ENCODE assay signal across 13 mouse cellular contexts in the genomic region with DNA sequence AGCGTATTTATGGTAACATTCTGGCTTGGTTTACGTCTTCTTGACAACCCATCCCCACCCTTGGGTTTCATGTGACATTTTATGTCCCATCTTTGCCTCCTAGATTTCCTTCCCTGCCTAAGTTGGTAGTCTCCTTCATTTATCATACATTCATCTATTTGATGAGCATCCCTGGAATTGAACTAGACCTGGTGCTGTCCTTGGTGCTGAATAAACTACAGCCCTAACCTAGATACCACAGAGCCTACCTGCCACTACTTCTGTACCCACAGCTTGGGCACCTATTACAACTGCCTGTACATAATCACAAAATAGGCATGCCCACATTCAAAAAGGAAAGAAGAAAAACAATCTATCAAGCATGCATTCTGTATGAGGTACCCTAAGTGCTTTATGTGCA.
DNase-seq lines count a peak whose midpoint lies in the region; ATAC-seq and TF ChIP-seq lines count a peak whose summit lies in the region.
"Had no signal": no experiment of that assay in that cellular context is flagged by ENCODE, and none has a peak within 500 bp of the region (broad histone marks: within the 10 kb centered on the region; RNA-seq: fewer than 3 reads in every experiment).

No protein-coding gene starts in this region.

- H3K36me3 ChIP-seq in kidney, adult 2 months (ENCODE audit: control insufficient read depth, insufficient read depth, low read length): no peaks in the 10 kb centered on the region
- H3K36me3 ChIP-seq in kidney, embryonic 15.5 days: no peaks in the 10 kb centered on the region
- H3K36me3 ChIP-seq: heart, embryonic 10.5 days; liver, embryonic 12.5 days; midbrain, embryonic 15.5 days had no signal

- no peak for ATAC-seq in kidney, embryonic 15.5 days (replicated peaks; ENCODE audit: low FRiP score)
- no peak for ATAC-seq in cerebellum, adult (ENCODE audit: insufficient number of reproducible peaks, low FRiP score, low TSS enrichment)
- ATAC-seq in activated CD4-positive, CD25-positive, alpha-beta regulatory T cell, adult 4 months: no peak
- ATAC-seq: forebrain, embryonic 16.5 days; liver, embryonic 12.5 days; midbrain, embryonic 15.5 days had no signal

- no peak for TF ChIP-seq POLR2A in kidney, adult 2 months (IDR thresholded peaks at IDR 0.05; ENCODE audit: low read depth, low read length)

- no peaks in the 10 kb centered on the region for H3K27me3 ChIP-seq in kidney, adult 2 months (replicated peaks; ENCODE audit: control insufficient read depth, insufficient read depth, low read length)
- no peaks in the 10 kb centered on the region for H3K27me3 ChIP-seq in kidney, embryonic 15.5 days
- H3K27me3 ChIP-seq: liver, embryonic 12.5 days; midbrain, embryonic 15.5 days had no signal

- TF ChIP-seq CTCF in kidney, adult 2 months (conservative IDR thresholded peaks at IDR 0.05; ENCODE audit: insufficient read depth, insufficient read length, low read depth, low read length): no peak

- H3K9me3 ChIP-seq in kidney, embryonic 15.5 days (replicated peaks): no peaks in the 10 kb centered on the region
- H3K9me3 ChIP-seq: heart, embryonic 10.5 days; midbrain, embryonic 15.5 days had no signal

- peak; percentile 2 for DNase-seq in kidney, adult 2 months
- DNase-seq in ES-CJ7 (ENCODE audit: low read depth, low spot score) (peak; percentile 60), R1 (ENCODE audit: low read depth, low spot score) (peak; percentile 55)
- peak; percentile 53 for DNase-seq in hindlimb bud, embryonic 11.5 days (ENCODE audit: extremely low spot score, low read depth, low spot score)
- no peak for DNase-seq in layer of hippocampus, postnatal 25 days (ENCODE audit: extremely low spot score in 1 of 2, low spot score in 1 of 2)
- DNase-seq: cerebellum, postnatal 36 days had no signal

- H3K27ac ChIP-seq in kidney, adult 2 months (ENCODE audit: insufficient read depth, low read depth, low read length): no peak overlapping the region
- no peak overlapping the region for H3K27ac ChIP-seq in kidney, embryonic 15.5 days
- H3K27ac ChIP-seq: heart, embryonic 10.5 days; liver, embryonic 12.5 days; midbrain, embryonic 15.5 days had no signal

- WGBS in kidney, adult 2 months: 50% methylated on average over 2 of the region's 2 CpGs
- WGBS in kidney, embryonic 15.5 days: 44% methylated on average over 2 of the region's 2 CpGs

- H3K9ac ChIP-seq in kidney, embryonic 15.5 days: no peak overlapping the region
- H3K9ac ChIP-seq: liver, embryonic 12.5 days; midbrain, embryonic 15.5 days had no signal

- no peak overlapping the region for H3K4me2 ChIP-seq in kidney, embryonic 15.5 days
- H3K4me2 ChIP-seq: liver, embryonic 12.5 days; midbrain, embryonic 15.5 days had no signal

- no peak overlapping the region for H3K4me3 ChIP-seq in kidney, adult 2 months (ENCODE audit: insufficient read depth, low read depth, low read length)
- H3K4me3 ChIP-seq in kidney, embryonic 15.5 days (replicated peaks): no peak overlapping the region
- H3K4me3 ChIP-seq: heart, embryonic 10.5 days; liver, embryonic 12.5 days; midbrain, embryonic 15.5 days had no signal

- H3K4me1 ChIP-seq in kidney, adult 2 months (ENCODE audit: control insufficient read depth, insufficient read depth, low read length): no peaks in the 10 kb centered on the region
- H3K4me1 ChIP-seq in kidney, embryonic 15.5 days: no peaks in the 10 kb centered on the region
- H3K4me1 ChIP-seq: heart, embryonic 10.5 days; liver, embryonic 12.5 days; midbrain, embryonic 15.5 days had no signal

Comparison
In these comparisons a context has a peak if more than half of its experiments do, and no peak if none do; other contexts are left out.
1. DNase-seq: peak in kidney, adult 2 months (single experiment), ES-CJ7 (single experiment), R1 (single experiment) and hindlimb bud, embryonic 11.5 days (single experiment); none in layer of hippocampus, postnatal 25 days (0 of 2).